Mouse (Mus musculus) lung, embryonic 14.5 days (tissue): ENCODE data around the gene Wee1. TPM values are rescaled to one million over a fixed set of nuclear protein-coding genes. Genes with fewer than 3 reads are reported as not detected.
A peak's percentile ranks its signal among the peaks of the same experiment; 100 is the strongest.

Source experiments
- ATAC-seq: fragments of 200-750 bp; cut with Nextera tagmentation; 2 replicates; pipeline ENCODE4 v1.8.0; 2017; ENCODE audit warnings: mild to moderate bottlenecking, moderate TSS enrichment, moderate library complexity; ENCODE audit not compliant: insufficient read depth
- DNase-seq: peaks from one replicate; pipeline ENCODE4 v3.0.0-alpha.2; 2015
- H3K27ac ChIP-seq: fragments of 300-500 bp; sonication (generic); 2 replicates; pipeline ENCODE4 v1.5.1; 2014; ENCODE audit warnings: low read depth, mild to moderate bottlenecking, moderate library complexity
- H3K27me3 ChIP-seq: fragments of 300-500 bp; sonication (generic); 2 replicates; pipeline ENCODE4 v1.6.1; 2014; ENCODE audit warnings: low read length, control low read depth; ENCODE audit not compliant: insufficient read depth
- H3K36me3 ChIP-seq: fragments of 300-500 bp; sonication (generic); 2 replicates; pipeline ENCODE4 v1.6.1; 2014; ENCODE audit warnings: control low read depth; ENCODE audit not compliant: insufficient read depth
- H3K4me1 ChIP-seq: fragments of 300-500 bp; sonication (generic); 2 replicates; pipeline ENCODE4 v1.6.1; 2014; ENCODE audit warnings: antibody characterized with exemption, control low read depth; ENCODE audit not compliant: insufficient read depth
- H3K4me2 ChIP-seq: fragments of 300-500 bp; sonication (generic); 2 replicates; pipeline ENCODE4 v1.6.1; 2014; ENCODE audit warnings: mild to moderate bottlenecking
- H3K4me3 ChIP-seq: fragments of 300-500 bp; sonication (generic); 2 replicates; pipeline ENCODE4 v1.5.1; 2014; ENCODE audit warnings: low read depth, low read length
- H3K9ac ChIP-seq: fragments of 300-500 bp; sonication (generic); 2 replicates; pipeline ENCODE4 v1.6.1; 2014
- H3K9me3 ChIP-seq: fragments of 300-500 bp; sonication (generic); 2 replicates; pipeline ENCODE4 v1.6.1; 2016; ENCODE audit warnings: low read depth, low read length, control low read depth
- CTCF ChIP-seq: IDR thresholded peaks from 2 replicates; pipeline ENCODE4 v1.5.1; 2016; ENCODE audit warnings: antibody characterized with exemption, low read depth
- WGBS: fragments of 180-500 bp; shearing (Covaris S2); extraction: QIAGEN DNeasy Blood & Tissue Kit; methylation state at CpG from one replicate; pipeline ENCODE4 v1.1.7; 2014; 5-methylcytosine and 5-hydroxymethylcytosine counted together
- polyA plus RNA-seq: library from polyadenylated mRNA; unstranded; fragments of >200 nt; fragmentation: Nextera tagmentation; extraction: Ambion mirVana; gene quantifications from 2 replicates; pipeline ENCODE4 v1.2.1, GENCODE M21; 2014

Wee1 gene
- polyA plus RNA-seq, 1 experiment from 2014 or later: 47.1 TPM

GRCm38 (mm10) chr7:110164103-110164681 is 42.3 kb downstream of the Wee1 start:
- DNase-seq: peak; percentile 97
- WGBS: under 1% methylated on average over 24 of the region's 24 CpGs
- H3K9ac ChIP-seq: peak overlapping the region; percentile 75

GRCm38 (mm10) chr7:110164712-110165122 is 42.9 kb downstream of the Wee1 start:
- under 1% methylated on average over 20 of the region's 20 CpGs for WGBS
- H3K27ac ChIP-seq: peak overlapping the region; percentile 98
- no peaks in the 10 kb centered on the region for H3K4me1 ChIP-seq
- no peaks in the 10 kb centered on the region for H3K36me3 ChIP-seq
- H3K4me3 ChIP-seq: peak overlapping the region; percentile 46
- peak overlapping the region; percentile 75 for H3K9ac ChIP-seq
- TF ChIP-seq CTCF: peak; percentile 98
- H3K9me3 ChIP-seq: no peaks in the 10 kb centered on the region
- peak overlapping the region; percentile 87 for H3K4me2 ChIP-seq
- ATAC-seq (peak; percentile 95), DNase-seq (peak; percentile 98)
- no peaks in the 10 kb centered on the region for H3K27me3 ChIP-seq

More at GRCm38 (mm10) chr7:110164103-110164681, 42.3 kb downstream of the Wee1 start:
- no peaks in the 10 kb centered on the region for H3K27me3 ChIP-seq
- ATAC-seq: peak; percentile 87
- peak overlapping the region; percentile 46 for H3K4me3 ChIP-seq
- no peaks in the 10 kb centered on the region for H3K4me1 ChIP-seq
- peak overlapping the region; percentile 98 for H3K27ac ChIP-seq
- H3K9me3 ChIP-seq: no peaks in the 10 kb centered on the region
- TF ChIP-seq CTCF: peak; percentile 83
- no peaks in the 10 kb centered on the region for H3K36me3 ChIP-seq
- H3K4me2 ChIP-seq: peak overlapping the region; percentile 87

DNA sequence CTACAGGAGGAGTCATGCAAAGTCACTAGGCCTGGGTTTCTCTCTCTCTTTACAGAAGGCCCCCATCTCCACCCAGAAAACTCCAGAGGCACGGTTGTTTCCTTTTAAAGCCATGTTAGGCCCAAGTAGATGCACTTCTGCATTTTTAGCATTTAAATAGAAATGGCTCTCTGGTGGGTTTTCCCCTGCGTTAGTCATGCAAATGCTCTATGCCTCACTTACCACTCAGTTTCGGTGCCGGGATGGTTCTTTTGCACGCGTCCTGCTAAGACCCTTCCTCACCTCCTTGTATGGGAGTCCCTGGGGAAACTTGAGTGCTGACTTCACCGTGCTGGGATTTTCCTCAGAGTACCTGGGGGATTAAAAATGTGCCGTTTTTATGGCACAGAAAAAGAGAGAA is 44.4 kb downstream of the Wee1 start:
- 72% methylated on average over 8 of the region's 8 CpGs for WGBS
- Histone ChIP-seq H3K4me3 (no peak overlapping the region), H3K27me3 (no peaks in the 10 kb centered on the region), H3K4me1 (no peaks in the 10 kb centered on the region), H3K9me3 (no peaks in the 10 kb centered on the region), H3K9ac (no peak overlapping the region), H3K36me3 (no peaks in the 10 kb centered on the region), H3K4me2 (no peak overlapping the region), H3K27ac (no peak overlapping the region)
- no peak for TF ChIP-seq CTCF
- DNase-seq: no peak
- no peak for ATAC-seq

- Histone ChIP-seq H3K9ac (no peak overlapping the region), H3K9me3 (no peaks in the 10 kb centered on the region), H3K4me2 (no peak overlapping the region), H3K27me3 (no peaks in the 10 kb centered on the region), H3K27ac (no peak overlapping the region), H3K4me3 (no peak overlapping the region), H3K4me1 (no peaks in the 10 kb centered on the region), H3K36me3 (no peaks in the 10 kb centered on the region)
- WGBS: 87% methylated on average over 7 of the region's 7 CpGs
- DNase-seq (no peak), ATAC-seq (no peak)
- TF ChIP-seq CTCF: no peak
Measured at GRCm38 (mm10) chr7:110179208-110179607, 57.4 kb downstream of the Wee1 start.

- Histone ChIP-seq H3K4me2 (no peak overlapping the region), H3K9me3 (no peaks in the 10 kb centered on the region), H3K36me3 (no peaks in the 10 kb centered on the region), H3K27me3 (no peaks in the 10 kb centered on the region), H3K27ac (no peak overlapping the region), H3K9ac (no peak overlapping the region), H3K4me3 (no peak overlapping the region), H3K4me1 (no peaks in the 10 kb centered on the region)
- no peak for ATAC-seq
- no peak for TF ChIP-seq CTCF
- no peak for DNase-seq
Measured at GRCm38 (mm10) chr7:110180613-110181012, 58.8 kb downstream of the Wee1 start.

- 62% methylated on average over 8 of the region's 8 CpGs for WGBS
- H3K9me3 ChIP-seq: no peaks in the 10 kb centered on the region
- H3K4me2 ChIP-seq: no peak overlapping the region
- H3K36me3 ChIP-seq: no peaks in the 10 kb centered on the region
- no peak overlapping the region for H3K9ac ChIP-seq
- TF ChIP-seq CTCF: no peak
- DNase-seq (no peak), ATAC-seq (no peak)
- H3K27me3 ChIP-seq: no peaks in the 10 kb centered on the region
- H3K4me3 ChIP-seq: no peak overlapping the region
- no peak overlapping the region for H3K27ac ChIP-seq
- no peaks in the 10 kb centered on the region for H3K4me1 ChIP-seq
Measured at GRCm38 (mm10) chr7:110181446-110181845, 59.6 kb downstream of the Wee1 start.

GRCm38 (mm10) chr7:110184608-110185007 is 62.8 kb downstream of the Wee1 start:
- ATAC-seq: no peak
- WGBS: 81% methylated on average over 3 of the region's 3 CpGs
- TF ChIP-seq CTCF: no peak

More at GRCm38 (mm10) chr7:110184608-110185007, 62.8 kb downstream of the Wee1 start:
- no peaks in the 10 kb centered on the region for H3K36me3 ChIP-seq
- no peaks in the 10 kb centered on the region for H3K4me1 ChIP-seq
- H3K4me3 ChIP-seq: no peak overlapping the region
- H3K27ac ChIP-seq: no peak overlapping the region
- H3K27me3 ChIP-seq: no peaks in the 10 kb centered on the region
- no peaks in the 10 kb centered on the region for H3K9me3 ChIP-seq
- H3K4me2 ChIP-seq: no peak overlapping the region
- no peak overlapping the region for H3K9ac ChIP-seq
- no peak for DNase-seq
